Mouse (Mus musculus): ENCODE results near the gene Prkcq.

Prkcq gene

DNA sequence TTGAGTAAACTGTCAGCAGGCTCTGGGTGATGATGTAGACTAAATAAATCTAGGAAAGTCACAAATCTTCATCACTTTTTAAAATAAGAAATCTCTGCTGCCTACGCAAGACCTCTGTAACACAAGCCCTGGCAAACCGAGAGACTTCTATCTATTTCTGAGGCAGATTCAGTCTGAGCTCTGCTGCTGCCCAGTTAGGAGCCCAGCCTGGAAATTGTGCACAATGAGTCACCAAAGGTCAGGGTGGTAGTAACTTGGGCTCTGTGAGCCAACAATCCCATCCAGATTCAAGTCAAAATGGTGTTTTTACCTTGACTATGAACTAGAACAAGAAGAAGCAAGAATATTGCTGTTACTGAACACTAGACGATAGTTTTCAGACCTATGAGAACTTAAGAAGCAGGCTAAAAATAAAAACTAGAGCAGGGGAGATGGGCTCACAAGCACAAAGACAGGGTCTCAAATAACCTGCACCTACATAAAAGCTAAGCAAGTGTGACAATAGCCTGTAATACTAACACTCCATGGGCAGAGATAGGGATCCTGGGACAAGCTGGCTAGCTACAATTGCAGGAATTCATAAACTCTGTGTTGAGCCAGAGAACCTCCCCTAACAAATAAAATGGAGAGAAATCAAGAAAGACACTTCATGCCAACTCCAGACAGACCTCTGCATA lies 53.0 kb downstream of the Prkcq start:
- no peak for DNase-seq (ENCODE audit: low read depth)

DNA sequence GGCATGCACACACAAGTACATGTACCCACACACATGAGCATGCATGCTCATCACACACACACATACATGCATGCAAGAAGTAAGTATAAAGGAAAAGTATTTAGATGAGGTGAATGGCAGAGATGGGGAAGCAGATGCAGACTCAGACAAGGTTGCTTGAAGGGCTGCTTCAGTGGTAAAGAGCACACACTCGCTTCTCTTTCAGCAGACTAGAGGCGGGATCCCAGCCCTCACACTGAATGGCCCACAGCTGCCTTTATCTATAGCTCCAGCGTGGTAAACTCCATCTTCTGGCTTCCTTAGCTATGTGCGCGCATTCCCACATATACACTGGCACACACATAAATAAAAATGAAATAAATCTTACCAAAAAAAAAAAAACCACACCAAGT lies 53.6 kb downstream of the Prkcq start:
- DNase-seq (ENCODE audit: low read depth), result no peak

DNA sequence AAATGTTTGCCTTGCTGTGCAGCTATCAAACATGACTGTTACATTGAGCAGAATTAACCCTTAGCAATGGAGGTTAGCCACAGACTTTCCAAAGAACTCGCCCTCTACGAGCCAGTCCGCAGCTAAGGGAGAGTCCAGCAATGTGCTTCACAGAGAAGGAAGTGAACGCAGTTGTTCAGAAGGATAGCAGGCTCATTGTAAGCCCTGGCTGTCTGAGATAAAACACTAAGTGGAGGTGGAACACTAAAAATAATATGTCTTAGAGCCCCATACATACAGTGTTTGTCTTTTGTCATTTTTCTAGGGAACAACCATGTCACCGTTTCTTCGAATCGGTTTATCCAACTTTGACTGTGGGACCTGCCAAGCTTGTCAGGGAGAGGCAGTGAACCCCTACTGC lies 54.6 kb downstream of the Prkcq start:
- no peak for DNase-seq (ENCODE audit: low read depth)

DNA sequence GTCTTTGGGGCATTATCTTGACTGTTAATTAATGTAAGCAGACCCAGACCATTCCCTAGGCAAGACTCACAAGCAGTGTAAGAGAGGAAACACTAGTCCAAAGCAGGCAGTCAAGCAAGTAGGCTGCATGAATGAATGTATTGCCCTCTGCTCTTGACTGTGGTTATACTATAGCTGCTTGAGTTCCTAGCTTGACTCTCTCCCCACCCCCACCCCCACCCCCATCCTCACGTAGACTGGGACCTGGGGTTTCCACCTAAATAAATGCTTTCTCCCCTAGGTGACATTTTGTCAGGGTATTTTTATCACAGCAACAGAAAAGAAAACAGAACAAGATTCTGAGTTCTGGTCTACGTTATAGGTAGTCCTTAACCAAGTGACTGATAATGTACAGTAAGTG lies 57.2 kb downstream of the Prkcq start:
- no peak for DNase-seq (ENCODE audit: low read depth)

DNA sequence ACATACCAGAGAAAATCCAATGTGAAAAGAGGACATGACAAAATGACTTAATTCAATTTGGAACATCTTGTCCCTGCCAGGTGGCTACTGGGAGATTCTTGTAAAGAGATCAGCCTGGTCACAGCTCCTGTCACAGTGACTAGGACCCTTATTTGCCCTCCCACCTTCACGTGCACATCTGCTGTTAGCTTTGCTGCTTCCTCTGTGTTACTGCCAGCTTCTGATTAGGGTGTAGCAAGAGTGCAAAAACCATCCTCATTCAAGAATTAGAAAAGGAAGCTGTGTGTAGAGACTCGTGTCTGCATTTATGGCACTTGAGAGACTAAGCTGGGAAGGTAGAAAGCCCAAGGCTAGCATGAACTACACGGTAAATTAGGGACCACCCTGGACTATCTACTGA lies 59.2 kb downstream of the Prkcq start:
- DNase-seq (ENCODE audit: low read depth), result no peak

DNA sequence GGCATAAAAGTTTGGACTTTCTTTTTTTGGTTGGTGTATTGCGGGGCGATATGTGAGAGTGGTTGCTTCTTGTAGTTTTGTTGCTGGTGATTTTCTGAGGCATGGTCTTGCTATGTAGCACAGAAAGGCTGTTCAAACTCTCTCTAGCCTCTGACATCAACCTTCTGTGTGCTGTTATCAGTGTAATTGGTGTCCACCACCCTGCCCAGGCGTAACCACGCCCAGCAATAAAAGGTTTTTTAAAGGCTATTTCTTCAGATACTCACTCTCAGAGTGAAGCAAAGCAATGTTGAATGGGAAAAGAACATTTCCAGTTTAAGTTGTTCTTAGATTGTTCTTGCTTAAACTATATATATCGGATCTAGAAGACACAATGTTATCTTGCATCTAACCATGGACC lies 60.1 kb downstream of the Prkcq start:
- DNase-seq (ENCODE audit: low read depth), result no peak

DNA sequence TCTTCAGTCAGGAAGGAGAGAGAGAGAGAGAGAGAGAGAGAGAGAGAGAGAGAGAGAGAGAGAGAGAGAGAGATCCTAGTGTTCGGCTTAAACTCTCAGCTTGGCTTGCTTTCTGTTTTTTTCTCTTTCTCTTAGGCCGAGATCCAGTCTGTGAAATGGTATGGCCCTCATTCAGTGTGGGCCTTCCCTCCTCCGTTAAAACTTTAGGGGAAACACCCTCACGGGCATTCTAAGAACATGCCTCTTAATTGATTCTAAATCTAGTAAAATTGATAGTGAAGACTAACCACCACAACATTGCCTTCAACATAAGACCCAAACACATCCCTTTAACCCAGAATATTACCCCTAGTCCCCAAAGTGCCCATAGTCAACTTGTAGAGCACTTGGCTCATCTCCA lies 66.3 kb downstream of the Prkcq start:
- no peak for DNase-seq (ENCODE audit: low read depth)

DNA sequence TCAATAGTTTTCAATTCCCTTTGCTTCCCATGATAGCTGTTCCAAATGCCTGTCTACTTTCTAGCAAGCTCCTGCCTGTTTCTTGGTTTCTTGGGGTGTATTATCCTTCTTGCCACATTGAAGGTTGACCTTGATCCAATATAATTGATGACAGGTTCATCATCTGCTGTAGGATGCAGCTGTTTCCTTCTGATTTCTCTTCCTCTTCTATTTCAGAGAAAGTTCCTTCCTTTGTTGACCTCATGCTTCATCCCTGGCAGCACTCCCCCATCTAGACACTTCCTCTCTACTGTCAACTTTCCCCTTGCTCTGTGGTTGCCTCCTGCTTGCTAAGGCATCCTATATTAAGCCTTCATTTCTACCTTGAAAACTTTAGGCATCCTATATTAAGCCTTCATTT lies 67.6 kb downstream of the Prkcq start:
- DNase-seq (ENCODE audit: low read depth), result no peak

DNA sequence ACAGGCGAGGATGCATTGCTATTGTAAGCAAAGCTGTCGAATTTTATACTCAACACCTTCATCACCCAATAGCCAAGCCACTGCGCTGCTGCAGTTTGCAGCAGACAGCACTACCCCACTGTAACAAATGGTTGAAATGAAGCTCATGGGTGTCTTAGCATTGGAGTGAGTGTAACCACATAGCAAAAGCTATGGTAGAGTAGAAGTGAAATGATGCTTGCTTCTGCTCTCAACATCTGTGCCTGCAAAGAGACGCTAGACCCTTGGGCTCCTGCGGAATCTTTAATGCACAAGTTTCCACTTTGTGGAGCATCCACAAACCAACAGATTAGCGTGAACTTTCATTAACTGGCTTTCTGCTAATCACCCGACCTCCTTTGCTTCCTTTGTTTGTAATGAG lies 74.0 kb downstream of the Prkcq start:
- no peak for DNase-seq (ENCODE audit: low read depth)

DNA sequence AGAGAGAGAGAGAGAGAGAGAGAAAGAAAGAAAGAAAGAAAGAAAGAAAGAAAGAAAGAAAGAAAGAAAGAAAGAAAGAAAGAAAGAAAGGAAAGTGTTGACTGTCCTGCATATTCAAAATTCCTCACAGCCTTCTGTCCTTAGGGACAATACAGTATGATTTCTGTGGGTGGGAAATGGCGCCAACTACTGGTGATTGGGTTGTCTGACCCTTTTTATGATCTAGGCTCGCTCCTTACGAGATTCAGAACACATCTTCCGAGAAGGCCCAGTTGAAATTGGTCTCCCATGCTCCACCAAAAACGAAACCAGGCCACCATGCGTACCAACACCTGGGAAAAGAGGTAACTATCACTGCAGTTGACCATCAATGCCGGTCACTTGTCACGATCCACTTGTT lies 82.0 kb downstream of the Prkcq start:
- peak; percentile 55 for DNase-seq (ENCODE audit: low read depth)

DNA sequence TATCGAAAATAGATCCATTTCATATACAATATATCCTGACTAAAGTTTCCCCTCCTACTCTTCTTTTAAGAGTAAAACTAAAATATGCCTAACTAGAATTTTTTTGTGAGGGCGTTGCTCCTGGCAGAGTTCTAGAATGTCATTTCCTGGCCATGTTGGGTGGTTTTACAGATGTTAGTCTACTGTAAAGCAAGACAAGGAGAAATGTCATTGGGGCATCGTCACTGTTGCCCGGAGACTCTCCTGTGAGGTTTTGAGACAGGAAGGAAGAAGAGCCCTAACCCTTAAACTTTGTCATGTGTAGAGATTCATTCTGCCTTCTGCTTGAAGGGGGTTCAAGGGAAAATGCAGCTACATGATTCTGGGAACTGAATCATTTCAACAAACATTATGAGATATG lies 82.5 kb downstream of the Prkcq start:
- no peak for DNase-seq (ENCODE audit: low read depth)

DNA sequence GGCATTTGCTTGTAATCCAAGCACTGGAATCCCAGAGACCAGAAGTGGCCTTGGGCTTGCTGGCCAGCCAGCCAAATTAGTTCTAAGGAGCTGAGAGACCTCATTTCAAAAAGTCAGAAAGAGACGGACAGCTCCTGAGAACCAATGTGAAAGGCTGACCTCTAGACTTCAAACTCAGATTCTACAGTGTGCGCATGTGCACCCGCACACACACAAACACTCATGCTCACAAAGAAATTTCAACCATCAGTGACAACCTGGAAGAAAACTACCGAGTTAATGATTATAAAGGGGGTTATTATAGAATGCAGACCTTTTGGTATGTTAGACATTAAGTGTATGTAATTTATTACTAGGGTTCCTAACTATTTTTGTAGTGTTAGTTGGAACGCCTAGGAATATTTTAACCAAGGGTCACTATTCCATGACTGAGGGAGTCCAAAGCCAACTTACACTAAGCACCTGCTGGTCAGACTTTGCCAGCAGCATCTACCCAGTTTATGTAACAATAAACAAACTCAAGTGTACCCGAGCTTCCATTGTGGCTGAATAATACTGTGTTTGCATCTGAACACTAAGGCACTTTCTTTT lies 85.4 kb downstream of the Prkcq start:
- no peak for DNase-seq (ENCODE audit: low read depth)

DNA sequence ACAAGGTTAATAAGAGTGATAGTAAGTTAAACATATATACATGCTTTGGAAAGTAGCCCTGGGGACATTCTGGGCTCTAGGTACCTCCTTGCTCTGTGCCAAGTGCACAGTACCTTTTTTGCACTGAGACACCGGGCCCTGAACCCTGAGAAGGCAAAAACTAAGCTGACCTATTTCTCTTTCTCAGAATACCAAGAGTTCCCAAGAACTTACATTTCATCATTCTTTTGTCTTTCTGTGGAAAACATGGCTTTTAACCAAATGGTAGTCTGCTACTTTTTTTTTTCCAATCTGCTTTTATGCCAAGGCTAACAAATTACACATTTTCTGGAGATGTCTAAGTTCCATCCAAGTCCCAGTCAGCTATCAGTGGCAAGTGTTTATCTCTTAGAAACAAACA lies 86.3 kb downstream of the Prkcq start:
- DNase-seq (ENCODE audit: low read depth), result no peak

DNA sequence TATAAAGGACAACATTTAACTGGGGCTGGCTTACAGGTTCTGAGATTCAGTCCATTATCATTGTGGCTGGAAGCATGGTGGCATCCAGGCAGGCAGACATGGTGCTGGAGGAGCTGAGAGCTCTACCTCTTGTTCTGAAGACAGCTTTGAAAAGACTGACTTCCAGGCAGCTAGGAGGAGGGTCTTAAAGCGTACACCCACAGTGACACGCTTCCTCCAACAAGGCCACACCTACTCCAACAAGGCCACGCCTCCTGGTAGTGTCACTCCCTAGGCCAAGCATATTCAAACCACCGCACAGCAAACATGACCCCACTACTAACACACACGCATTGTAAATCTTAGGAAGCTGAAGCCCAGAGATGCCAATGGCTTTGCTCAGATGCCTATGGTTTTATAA lies 87.5 kb downstream of the Prkcq start:
- DNase-seq (ENCODE audit: low read depth), result no peak

DNA sequence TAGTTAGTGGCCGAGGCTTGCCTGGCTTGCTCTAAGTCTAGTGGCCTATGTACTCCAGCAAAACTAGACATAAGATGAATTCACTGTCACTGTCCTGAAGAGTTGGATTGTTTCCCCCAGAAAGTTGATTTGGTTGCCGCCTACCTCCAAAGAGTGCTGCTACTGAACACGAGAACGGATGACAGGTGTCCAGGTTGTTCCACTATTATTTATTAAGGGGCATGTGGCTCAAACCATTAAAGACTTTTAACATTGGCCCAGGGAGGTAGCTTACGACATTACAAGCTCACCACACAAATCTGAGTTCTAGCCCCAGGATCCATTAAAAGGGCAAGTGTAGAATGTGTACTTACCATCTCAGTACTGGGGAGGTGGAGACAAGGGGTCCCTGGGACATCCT lies 92.9 kb downstream of the Prkcq start:
- no peak for DNase-seq (ENCODE audit: low read depth)

DNA sequence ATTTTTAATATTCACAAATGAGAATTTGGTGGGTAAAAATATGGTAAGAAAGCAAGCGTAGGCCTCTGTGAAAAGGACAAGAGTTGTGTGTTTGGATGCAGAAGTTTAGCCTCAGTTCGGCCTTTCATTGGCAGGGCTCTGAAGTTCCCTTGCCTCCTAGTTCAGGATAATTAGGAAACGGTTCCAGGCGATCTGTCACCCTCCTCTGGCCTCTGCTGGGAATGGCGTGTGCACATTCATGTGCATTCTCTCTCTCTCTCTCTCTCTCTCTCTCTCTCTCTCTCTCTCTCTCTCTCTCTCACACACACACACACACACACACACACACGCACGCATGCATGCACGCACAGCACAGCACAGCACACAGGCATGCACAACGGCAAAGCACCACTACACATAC lies 93.5 kb downstream of the Prkcq start:
- no peak for DNase-seq (ENCODE audit: low read depth)

DNA sequence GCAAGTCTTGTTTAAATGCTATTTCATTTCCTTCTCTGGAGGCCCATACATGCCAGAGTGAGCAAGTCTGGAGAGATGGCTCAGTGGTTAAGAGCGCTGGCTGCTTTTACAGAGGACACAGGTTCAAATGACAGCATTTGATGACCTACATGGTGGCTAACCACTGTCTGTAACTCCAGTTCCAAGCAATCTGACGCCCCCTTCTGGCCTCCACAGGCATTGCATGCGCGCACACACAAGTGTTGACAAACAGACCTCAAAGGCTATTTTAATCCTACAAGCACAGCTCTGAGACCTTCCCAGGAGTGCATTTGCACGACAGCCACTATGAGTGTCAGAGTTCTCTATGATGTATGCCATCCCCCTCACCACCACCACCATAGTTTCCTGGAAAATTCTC lies 94.4 kb downstream of the Prkcq start:
- peak; percentile 26 for DNase-seq (ENCODE audit: low read depth)

DNA sequence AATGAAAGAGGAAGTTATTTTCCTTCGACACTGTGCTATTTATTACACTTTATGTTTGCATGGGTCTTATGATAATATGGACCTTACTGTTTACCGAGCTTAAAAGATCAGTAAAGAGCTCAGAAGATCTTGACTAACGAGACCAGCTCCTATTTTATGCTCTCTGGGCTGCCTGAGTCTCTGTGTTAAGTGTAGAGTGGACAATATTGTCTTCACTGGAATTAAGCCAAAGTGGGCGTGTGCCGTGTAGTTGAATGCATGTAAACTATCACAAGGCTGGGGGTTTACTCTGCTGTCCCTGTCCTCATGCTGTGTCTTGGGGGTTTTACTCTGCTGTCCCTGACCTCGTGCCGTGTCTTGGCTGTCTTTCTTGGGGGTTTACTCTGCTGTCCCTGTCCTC lies 107.1 kb downstream of the Prkcq start:
- no peak for DNase-seq (ENCODE audit: low read depth)

DNA sequence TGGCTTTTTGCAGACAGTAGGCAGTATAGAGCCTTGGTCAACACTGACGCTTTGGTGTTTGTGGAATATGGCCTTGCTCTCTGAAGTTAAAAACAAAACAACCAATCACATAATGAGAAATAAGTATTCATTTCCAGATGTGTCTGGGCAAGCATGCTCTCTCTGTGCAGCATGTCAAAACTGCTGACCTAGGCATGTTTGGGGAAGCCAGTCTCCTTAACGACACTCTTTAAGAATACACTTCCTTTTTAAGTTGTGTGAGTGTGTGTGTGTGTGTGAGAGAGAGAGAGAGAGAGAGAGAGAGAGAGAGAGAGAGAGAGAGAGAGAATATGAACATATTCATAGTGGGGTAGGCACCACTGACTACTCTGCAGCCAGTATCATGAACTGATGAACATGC lies 108.3 kb downstream of the Prkcq start:
- no peak for DNase-seq (ENCODE audit: low read depth)

DNA sequence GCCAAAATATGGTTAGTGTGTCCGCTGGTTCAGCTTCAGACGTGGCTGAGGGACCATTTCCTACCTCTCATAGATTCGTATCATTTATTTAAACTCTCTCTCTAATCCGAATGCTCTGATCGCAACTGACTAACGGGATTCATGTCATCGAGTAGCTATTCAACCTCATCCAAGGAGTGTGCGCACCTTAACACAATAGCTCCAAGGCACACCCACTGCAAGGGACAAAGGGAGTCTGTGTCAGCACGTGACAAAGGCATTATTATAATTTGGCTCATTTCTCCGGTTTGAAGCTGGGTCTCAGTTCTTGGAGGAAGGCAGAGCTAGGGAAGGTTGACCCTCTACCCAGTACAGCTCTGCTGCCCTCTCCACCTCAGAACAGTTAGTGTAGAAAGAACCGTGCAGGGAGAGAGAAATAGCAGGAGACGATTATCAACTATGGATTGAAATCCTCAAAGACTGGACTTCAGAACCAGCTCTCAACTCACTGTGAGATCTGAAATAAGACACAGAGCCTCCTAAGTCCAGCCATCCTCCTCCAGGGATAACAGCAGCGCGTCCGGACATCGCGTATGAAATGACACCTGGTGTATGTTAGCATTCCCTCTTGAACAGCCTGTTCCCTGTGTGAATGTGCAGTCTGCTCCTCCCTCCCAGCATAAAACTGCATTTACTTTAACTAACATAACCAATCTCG lies 116.1 kb downstream of the Prkcq start:
- DNase-seq (ENCODE audit: low read depth), result no peak

DNA sequence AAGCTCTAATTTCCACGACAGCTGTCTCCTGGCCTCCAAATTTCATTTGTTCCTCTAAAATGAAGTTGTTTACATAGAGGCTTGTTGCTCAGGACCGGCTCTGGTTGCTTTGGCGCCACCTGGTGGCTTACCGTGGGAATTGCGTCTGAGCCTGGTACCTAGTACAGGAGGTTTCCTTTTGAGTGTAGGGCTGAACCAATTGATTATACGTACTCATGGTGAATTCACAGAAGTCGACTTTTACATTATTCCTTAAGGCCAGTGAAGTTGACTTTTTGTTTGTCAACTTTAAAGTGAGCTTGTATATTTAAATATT lies 116.6 kb downstream of the Prkcq start:
- peak; percentile 53 for DNase-seq (ENCODE audit: low read depth)

DNA sequence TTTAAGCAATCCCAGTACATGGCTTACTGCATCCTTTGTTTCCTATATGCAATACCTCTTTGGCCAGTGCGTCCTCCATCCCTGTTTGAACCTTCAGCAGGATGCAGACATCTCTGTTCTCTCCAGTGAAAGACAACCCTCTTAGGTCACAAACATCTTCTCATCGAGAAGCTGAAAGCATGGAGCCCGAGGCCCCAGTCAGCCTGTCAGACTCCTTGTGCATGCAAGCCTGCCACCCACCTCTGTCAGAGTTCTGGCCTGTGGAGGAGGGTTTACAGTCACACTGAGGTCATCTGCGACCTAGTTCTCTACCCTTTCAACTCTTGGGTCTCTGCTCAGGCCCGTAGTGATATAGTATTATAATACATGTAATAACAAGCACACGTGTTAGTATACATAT lies 119.0 kb downstream of the Prkcq start:
- DNase-seq (ENCODE audit: low read depth), result no peak

DNA sequence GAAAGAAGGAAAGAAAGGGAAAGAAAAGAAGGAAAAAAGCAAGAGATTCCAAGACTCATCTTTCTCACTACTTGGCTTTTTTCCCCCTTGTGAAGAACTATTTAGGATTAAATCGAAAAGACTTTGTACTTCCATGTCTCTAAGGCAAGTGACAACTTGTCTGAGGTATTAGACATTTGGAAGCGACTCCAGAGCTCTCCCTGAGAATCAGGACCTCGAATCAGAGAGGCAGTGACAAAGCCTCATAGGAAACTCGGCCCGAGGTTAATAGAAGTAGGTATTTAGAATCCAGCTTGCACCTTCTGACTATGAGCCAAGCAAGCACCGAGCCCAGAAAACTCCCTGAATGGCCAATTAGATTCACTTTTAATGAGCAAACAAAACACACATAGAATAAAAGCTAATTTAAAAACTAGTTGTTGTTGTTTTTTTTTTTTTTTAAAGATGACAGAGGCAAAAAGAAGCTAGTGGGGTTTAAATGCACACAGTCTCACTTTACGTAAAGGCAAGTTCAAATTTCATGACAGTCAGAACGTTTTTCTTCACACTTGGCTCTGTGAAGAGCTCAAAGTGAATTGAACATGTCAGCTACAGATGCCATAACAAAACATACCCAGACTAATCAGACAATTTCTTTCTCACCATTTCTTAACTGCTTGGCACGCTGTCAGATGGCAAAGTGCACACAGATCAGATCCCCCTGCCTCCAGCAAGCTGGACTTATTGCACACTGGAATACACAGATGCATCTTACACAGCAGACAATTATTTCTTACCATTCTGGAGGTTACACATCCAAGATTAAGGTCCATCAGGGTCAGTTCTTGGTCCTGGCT lies 119.9 kb downstream of the Prkcq start:
- no peak for DNase-seq (ENCODE audit: low read depth)

All from c-Kit-positive CD71-negative TER-119-negative erythroid progenitor cells, embryonic 14.5 days (primary cell).